Mouse (Mus musculus): ENCODE results near the gene Yap1. TPM values are rescaled to one million over a fixed set of nuclear protein-coding genes. Genes with fewer than 3 reads are reported as not detected.

Gene Yap1
- polyA plus RNA-seq, 1 experiment from 2014 or later, result 42.0 TPM

DNA sequence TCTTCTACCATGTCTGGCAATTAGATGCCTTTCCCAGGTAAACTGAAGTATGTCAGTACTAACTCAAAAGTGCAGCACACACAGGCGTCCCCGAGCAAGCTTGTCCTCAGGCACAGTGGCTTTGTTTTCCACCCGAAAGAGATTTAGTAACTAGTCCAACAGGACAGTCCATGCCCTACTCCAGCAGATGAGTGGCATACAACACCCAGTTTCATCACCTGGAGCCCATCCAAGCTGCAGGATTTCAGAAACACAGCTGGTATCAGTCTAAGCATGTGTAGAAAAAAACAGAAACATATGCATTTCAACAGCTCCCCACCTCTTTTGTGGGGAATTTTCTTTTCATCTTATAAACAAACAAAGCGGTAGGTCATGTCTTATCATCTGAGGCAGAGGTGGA, 13.5 kb downstream of the Yap1 start:
- Histone ChIP-seq H3K9me3 (ENCODE audit: low read depth, low read length) (no peaks in the 10 kb centered on the region), H3K4me3 (ENCODE audit: low read depth, low read length) (no peak overlapping the region), H3K27ac (ENCODE audit: low read depth) (no peak overlapping the region), H3K4me2 (no peak overlapping the region), H3K4me1 (ENCODE audit: insufficient read depth) (no peaks in the 10 kb centered on the region), H3K9ac (no peak overlapping the region), H3K27me3 (ENCODE audit: insufficient read depth, low read length) (no peaks in the 10 kb centered on the region), H3K36me3 (ENCODE audit: insufficient read depth) (peaks cover 41% of the 10 kb centered on the region)
- ATAC-seq (ENCODE audit: insufficient read depth) (no peak), DNase-seq (peak; percentile 21)
- no peak for TF ChIP-seq CTCF (IDR thresholded peaks at IDR 0.05; ENCODE audit: low read depth)
- WGBS, result 74% methylated on average over 4 of the region's 4 CpGs

DNA sequence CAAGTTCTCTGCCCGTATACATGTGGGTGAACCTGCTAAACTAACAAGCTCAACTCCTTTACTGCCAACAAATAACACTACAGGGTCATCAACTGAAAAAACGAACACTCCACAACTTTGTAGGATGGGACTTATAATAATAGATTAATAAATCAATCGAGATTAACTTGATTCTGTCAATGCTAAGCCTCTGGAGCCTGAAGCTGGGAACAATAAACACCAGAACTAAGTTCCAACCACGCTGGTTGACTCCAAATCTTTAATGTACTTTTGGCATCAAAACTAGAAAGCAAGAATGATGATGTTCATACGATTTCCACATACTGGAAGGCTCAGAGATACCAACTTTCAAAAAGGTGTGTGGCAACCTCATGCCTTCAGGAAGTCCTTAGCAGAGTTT, 17.3 kb downstream of the Yap1 start:
- Histone ChIP-seq H3K4me1 (ENCODE audit: insufficient read depth) (no peaks in the 10 kb centered on the region), H3K9me3 (ENCODE audit: low read depth, low read length) (no peaks in the 10 kb centered on the region), H3K9ac (no peak overlapping the region), H3K27ac (ENCODE audit: low read depth) (no peak overlapping the region), H3K36me3 (ENCODE audit: insufficient read depth) (peaks cover 38% of the 10 kb centered on the region), H3K27me3 (ENCODE audit: insufficient read depth, low read length) (no peaks in the 10 kb centered on the region), H3K4me2 (no peak overlapping the region), H3K4me3 (ENCODE audit: low read depth, low read length) (no peak overlapping the region)
- TF ChIP-seq CTCF (IDR thresholded peaks at IDR 0.05; ENCODE audit: low read depth), result no peak
- no peak for DNase-seq
- no peak for ATAC-seq (ENCODE audit: insufficient read depth)
- 77% methylated on average over 5 of the region's 5 CpGs for WGBS

DNA sequence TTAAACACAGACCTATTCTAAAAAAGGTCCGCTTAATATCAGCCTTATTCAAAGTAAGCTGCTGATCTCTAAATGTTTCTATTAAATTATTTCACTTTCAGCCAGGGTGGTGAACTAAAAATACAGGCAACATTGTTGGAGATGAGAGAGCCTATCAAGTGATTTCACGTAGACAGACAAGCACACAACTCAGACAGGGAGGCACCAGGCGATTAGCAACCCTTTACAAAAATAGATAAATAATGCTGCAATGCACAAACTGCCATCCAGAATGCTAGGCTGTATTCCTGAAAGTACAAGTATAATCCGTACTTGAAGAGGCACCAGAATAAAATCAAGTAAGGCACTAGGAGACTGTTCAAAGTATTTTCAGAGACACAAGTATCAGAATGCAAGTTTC, 20.1 kb downstream of the Yap1 start:
- DNase-seq (no peak), ATAC-seq (ENCODE audit: insufficient read depth) (no peak)
- no peak overlapping the region for H3K9ac ChIP-seq
- no peaks in the 10 kb centered on the region for H3K9me3 ChIP-seq (ENCODE audit: low read depth, low read length)
- no peaks in the 10 kb centered on the region for H3K27me3 ChIP-seq (ENCODE audit: insufficient read depth, low read length)
- no peak overlapping the region for H3K4me2 ChIP-seq
- 70% methylated on average over 4 of the region's 4 CpGs for WGBS
- H3K4me1 ChIP-seq (ENCODE audit: insufficient read depth), result no peaks in the 10 kb centered on the region
- H3K36me3 ChIP-seq (ENCODE audit: insufficient read depth), result peaks cover 38% of the 10 kb centered on the region
- no peak for TF ChIP-seq CTCF (IDR thresholded peaks at IDR 0.05; ENCODE audit: low read depth)
- H3K27ac ChIP-seq (ENCODE audit: low read depth), result no peak overlapping the region
- H3K4me3 ChIP-seq (ENCODE audit: low read depth, low read length), result no peak overlapping the region

DNA sequence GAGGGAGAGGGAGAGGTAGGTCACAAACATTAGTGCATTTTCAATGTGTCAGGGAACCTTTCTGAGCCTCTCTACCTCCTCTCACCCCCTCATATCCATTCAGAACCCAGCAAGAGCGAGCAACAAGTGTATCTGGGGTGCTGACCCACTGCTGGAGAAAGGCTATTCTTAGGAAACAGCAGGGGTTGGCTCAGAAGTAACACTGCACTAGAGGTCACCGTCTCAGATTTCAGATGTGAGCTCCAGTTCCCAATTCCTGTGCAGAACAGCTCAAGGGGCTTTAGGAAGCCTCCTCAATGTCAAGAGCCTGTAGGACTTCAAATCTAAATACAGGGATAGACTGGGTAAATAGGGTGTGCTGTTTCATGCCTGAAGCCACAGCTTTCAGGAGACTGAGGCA, 20.7 kb downstream of the Yap1 start:
- Histone ChIP-seq H3K27ac (ENCODE audit: low read depth) (no peak overlapping the region), H3K27me3 (ENCODE audit: insufficient read depth, low read length) (no peaks in the 10 kb centered on the region), H3K36me3 (ENCODE audit: insufficient read depth) (peaks cover 33% of the 10 kb centered on the region), H3K4me2 (no peak overlapping the region), H3K9ac (no peak overlapping the region), H3K4me1 (ENCODE audit: insufficient read depth) (no peaks in the 10 kb centered on the region), H3K4me3 (ENCODE audit: low read depth, low read length) (no peak overlapping the region), H3K9me3 (ENCODE audit: low read depth, low read length) (no peaks in the 10 kb centered on the region)
- TF ChIP-seq CTCF (IDR thresholded peaks at IDR 0.05; ENCODE audit: low read depth), result no peak
- DNase-seq (no peak), ATAC-seq (ENCODE audit: insufficient read depth) (no peak)
- WGBS, result 44% methylated on average over 2 of the region's 2 CpGs

DNA sequence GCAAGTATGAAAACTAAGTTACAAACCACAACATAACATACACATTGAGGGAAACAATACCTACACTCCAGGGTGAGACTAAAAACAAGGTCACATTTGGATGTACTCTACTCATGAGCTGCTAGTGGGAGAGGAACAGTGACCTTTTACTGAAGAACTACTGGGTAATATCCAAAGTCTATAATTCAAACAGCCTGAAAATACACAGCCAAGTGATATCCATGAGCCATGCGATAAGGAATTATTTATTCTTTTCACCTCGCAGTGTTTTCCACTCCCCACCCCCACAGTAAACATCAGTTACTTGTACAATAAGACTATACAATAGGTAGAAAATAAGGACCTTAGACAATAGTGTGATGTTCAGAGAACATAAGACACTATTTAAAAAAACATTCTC, 24.2 kb downstream of the Yap1 start:
- Histone ChIP-seq H3K27ac (ENCODE audit: low read depth) (no peak overlapping the region), H3K9me3 (ENCODE audit: low read depth, low read length) (no peaks in the 10 kb centered on the region), H3K9ac (no peak overlapping the region), H3K36me3 (ENCODE audit: insufficient read depth) (peaks cover 37% of the 10 kb centered on the region), H3K4me3 (ENCODE audit: low read depth, low read length) (no peak overlapping the region), H3K4me2 (no peak overlapping the region), H3K4me1 (ENCODE audit: insufficient read depth) (no peaks in the 10 kb centered on the region), H3K27me3 (ENCODE audit: insufficient read depth, low read length) (no peaks in the 10 kb centered on the region)
- DNase-seq (no peak), ATAC-seq (ENCODE audit: insufficient read depth) (no peak)
- no peak for TF ChIP-seq CTCF (IDR thresholded peaks at IDR 0.05; ENCODE audit: low read depth)
- 74% methylated on average over 2 of the region's 2 CpGs for WGBS

DNA sequence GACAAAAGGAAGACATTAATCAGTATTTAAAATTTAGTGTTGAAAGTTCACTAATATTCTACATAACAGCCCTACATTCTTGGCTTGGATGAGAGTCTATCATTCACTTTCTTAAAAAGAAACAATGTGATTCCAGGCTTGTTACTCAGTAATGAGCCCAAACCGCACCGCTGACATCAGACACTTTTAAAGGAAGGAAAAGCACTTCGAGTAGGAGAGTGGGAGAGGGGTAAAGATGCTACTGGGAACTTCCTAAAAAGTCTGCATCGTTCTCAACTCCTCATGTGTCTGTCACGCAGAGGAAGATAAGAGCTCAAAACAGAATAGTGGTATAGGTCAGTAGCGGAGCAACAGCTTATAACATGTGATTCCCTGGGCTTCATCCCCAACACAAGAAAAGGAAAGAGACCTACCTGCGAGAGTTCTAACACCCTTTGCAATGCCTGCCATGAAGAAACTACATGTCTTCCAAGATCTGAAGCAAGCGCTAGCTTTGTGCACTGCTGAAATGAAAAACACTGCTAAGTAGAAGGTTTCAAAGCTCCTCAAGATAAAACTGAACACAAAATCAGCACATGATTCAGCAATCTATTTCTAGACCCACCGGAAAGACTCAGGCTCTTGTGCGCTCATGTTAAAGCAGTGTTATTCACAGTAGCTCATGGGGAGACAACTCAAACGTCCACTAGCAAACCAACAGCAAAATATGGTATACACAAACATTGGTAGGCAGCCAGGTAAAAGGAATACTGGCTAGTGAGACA, 25.1 kb downstream of the Yap1 start:
- no peak overlapping the region for H3K4me3 ChIP-seq (ENCODE audit: low read depth, low read length)
- H3K9ac ChIP-seq, result no peak overlapping the region
- DNase-seq, result no peak
- H3K4me2 ChIP-seq, result no peak overlapping the region
- no peaks in the 10 kb centered on the region for H3K27me3 ChIP-seq (ENCODE audit: insufficient read depth, low read length)
- no peak for TF ChIP-seq CTCF (IDR thresholded peaks at IDR 0.05; ENCODE audit: low read depth)
- 76% methylated on average over 11 of the region's 11 CpGs for WGBS
- H3K9me3 ChIP-seq (ENCODE audit: low read depth, low read length), result no peaks in the 10 kb centered on the region
- peaks cover 40% of the 10 kb centered on the region for H3K36me3 ChIP-seq (ENCODE audit: insufficient read depth)
- H3K4me1 ChIP-seq (ENCODE audit: insufficient read depth), result no peaks in the 10 kb centered on the region
- ATAC-seq (ENCODE audit: insufficient read depth), result no peak
- no peak overlapping the region for H3K27ac ChIP-seq (ENCODE audit: low read depth)

DNA sequence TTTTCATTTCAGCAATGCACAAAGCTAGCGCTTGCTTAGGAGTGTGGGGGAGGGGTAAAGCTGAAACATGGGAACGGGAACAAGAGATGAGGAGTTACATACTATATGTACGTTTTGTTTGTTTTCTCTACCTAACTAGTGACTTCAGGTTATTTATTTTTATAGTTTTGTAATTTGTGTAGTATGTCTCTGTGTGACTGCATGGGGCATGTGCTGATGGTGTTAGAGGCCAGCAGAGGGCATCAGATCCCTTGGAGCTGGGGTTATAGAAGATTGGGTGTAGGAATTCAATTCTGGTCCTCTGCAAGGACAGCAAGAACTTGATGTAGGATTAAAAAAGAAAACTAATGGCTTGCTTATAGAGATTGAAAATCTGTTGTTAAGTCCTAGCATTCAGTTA, 25.9 kb downstream of the Yap1 start:
- Histone ChIP-seq H3K27ac (ENCODE audit: low read depth) (no peak overlapping the region), H3K4me3 (ENCODE audit: low read depth, low read length) (no peak overlapping the region), H3K36me3 (ENCODE audit: insufficient read depth) (peaks cover 46% of the 10 kb centered on the region), H3K27me3 (ENCODE audit: insufficient read depth, low read length) (no peaks in the 10 kb centered on the region), H3K4me1 (ENCODE audit: insufficient read depth) (no peaks in the 10 kb centered on the region), H3K9me3 (ENCODE audit: low read depth, low read length) (no peaks in the 10 kb centered on the region), H3K4me2 (no peak overlapping the region), H3K9ac (no peak overlapping the region)
- WGBS, result 73% methylated on average over 3 of the region's 3 CpGs
- ATAC-seq (ENCODE audit: insufficient read depth) (no peak), DNase-seq (no peak)
- TF ChIP-seq CTCF (IDR thresholded peaks at IDR 0.05; ENCODE audit: low read depth), result peak; percentile 39; the same call in 1 of the 2 replicates
